Mouse (Mus musculus) C2C12 (cell line): ENCODE results near the gene Bhlha15.

Experiments
- CEBPB ChIP-seq: IDR thresholded peaks from one replicate; pipeline ENCODE4 v1.6.1; 2011; ENCODE audit warnings: low read depth, mild to moderate bottlenecking, control low read depth, moderate library complexity
- CTCF ChIP-seq: IDR thresholded peaks from one replicate; pipeline ENCODE4 v1.5.1; 2011; ENCODE audit not compliant: control insufficient read depth, insufficient read depth, insufficient read length
- MYOD1 ChIP-seq: IDR thresholded peaks from one replicate; pipeline ENCODE4 v1.6.1; 2011; ENCODE audit warnings: low read depth; ENCODE audit not compliant: control insufficient read depth, insufficient read length
- MYOG ChIP-seq: IDR thresholded peaks from one replicate; pipeline ENCODE4 v1.6.1; 2011; ENCODE audit not compliant: control insufficient read depth, insufficient read length; ENCODE audit errors: extremely low read depth
- USF1 ChIP-seq: IDR thresholded peaks from one replicate; pipeline ENCODE4 v1.6.1; 2011; ENCODE audit warnings: low read depth, mild to moderate bottlenecking, control low read depth, moderate library complexity

DNA sequence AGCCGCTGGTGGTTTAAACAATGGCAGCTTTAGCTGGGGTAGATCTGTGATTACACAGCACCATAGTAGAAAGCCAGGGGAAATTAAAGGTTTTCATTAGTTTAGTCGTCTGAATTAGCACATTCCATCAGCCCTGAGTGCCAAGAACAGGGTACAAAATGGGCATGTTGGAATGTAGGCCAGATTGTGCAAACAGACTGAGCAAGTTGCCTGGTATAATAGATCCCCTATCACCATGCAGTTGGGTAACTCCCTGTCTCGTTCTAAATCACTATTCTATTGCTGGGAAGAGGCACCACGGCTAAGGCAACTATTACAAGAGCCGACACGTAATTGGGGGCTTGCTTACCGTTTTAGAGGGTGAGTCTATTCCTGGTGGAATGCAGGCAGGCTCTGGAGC, 44.6 kb downstream of the Bhlha15 start:
- TF ChIP-seq CEBPB (no peak), CTCF (no peak), MYOD1 (no peak), USF1 (no peak), MYOG (no peak)
